Mouse (Mus musculus) small intestine, adult 2 months (tissue): ENCODE measurements around the gene Cpn2. TPM values are rescaled to one million over a fixed set of nuclear protein-coding genes. Genes with fewer than 3 reads are reported as not detected.
A peak's percentile ranks its signal among the peaks of the same experiment; 100 is the strongest.

ENCODE experiments used
- H3K27ac ChIP-seq: fragments of 200-500 bp; 2 replicates; pipeline ENCODE4 v1.5.1; 2012; ENCODE audit warnings: low read depth, low read length, control low read depth, inconsistent platforms; ENCODE audit not compliant: insufficient read depth
- H3K27me3 ChIP-seq: fragments of 200-500 bp; 2 replicates; pipeline ENCODE4 v1.6.1; 2012; ENCODE audit warnings: mild to moderate bottlenecking, moderate library complexity, low read length, inconsistent platforms; ENCODE audit not compliant: control insufficient read depth, insufficient read depth
- H3K36me3 ChIP-seq: fragments of 200-500 bp; 2 replicates; pipeline ENCODE4 v1.6.1; 2012; ENCODE audit warnings: mild to moderate bottlenecking, low read length, control low read depth, inconsistent platforms; ENCODE audit not compliant: control insufficient read depth, insufficient read depth
- H3K4me1 ChIP-seq: fragments of 200-500 bp; 2 replicates; pipeline ENCODE4 v1.6.1; 2012; ENCODE audit warnings: low read length, inconsistent platforms, mixed read lengths; ENCODE audit not compliant: control insufficient read depth, insufficient read depth, insufficient read length
- H3K4me3 ChIP-seq: fragments of 200-500 bp; 2 replicates; pipeline ENCODE4 v1.5.1; 2012; ENCODE audit warnings: low read depth, mild to moderate bottlenecking, control low read depth, inconsistent platforms, low read length, moderate library complexity
- CTCF ChIP-seq: fragments of 200-500 bp; IDR thresholded peaks from 2 replicates; pipeline ENCODE4 v1.5.1; 2012; ENCODE audit warnings: low read depth, mild to moderate bottlenecking, control low read depth, inconsistent platforms, low read length, moderate library complexity, mixed read lengths; ENCODE audit not compliant: insufficient replicate concordance, insufficient read length; ENCODE audit errors: extremely low read depth
- POLR2A ChIP-seq: fragments of 200-500 bp; IDR thresholded peaks from 2 replicates; pipeline ENCODE4 v1.6.1; 2012; ENCODE audit warnings: low read depth, mild to moderate bottlenecking, control low read depth, inconsistent platforms, low read length, moderate library complexity
- WGBS: fragments of 180-500 bp; shearing (Covaris S2); methylation state at CpG from one replicate; pipeline ENCODE4 v1.1.7; 2018; 5-methylcytosine and 5-hydroxymethylcytosine counted together
- polyA plus RNA-seq: library from polyadenylated mRNA; depleted of rRNA; stranded (reverse); fragments of >200 nt; gene quantifications from 2 replicates; pipeline ENCODE4 v1.2.3, GENCODE M21; 2012

The Cpn2 gene
- polyA plus RNA-seq, 1 experiment: 0.06 TPM

- 85% methylated on average over 11 of the region's 11 CpGs for WGBS
- Histone ChIP-seq H3K4me3 (no peak overlapping the region), H3K36me3 (no peaks in the 10 kb centered on the region), H3K27ac (no peak overlapping the region), H3K27me3 (no peaks in the 10 kb centered on the region; the same call in 1 of the 2 replicates), H3K4me1 (no peaks in the 10 kb centered on the region)
- TF ChIP-seq POLR2A: no peak
Measured at GRCm38 (mm10) chr16:30296601-30297275, 29.4 kb upstream of the Cpn2 start.

GRCm38 (mm10) chr16:30295106-30295505, 27.8 kb upstream of the Cpn2 start:
- H3K27ac ChIP-seq: no peak overlapping the region
- no peaks in the 10 kb centered on the region; the same call in 1 of the 2 replicates for H3K27me3 ChIP-seq
- WGBS: 83% methylated on average over 7 of the region's 7 CpGs
- H3K4me1 ChIP-seq: no peaks in the 10 kb centered on the region
- TF ChIP-seq POLR2A (no peak), CTCF (no peak)
- H3K36me3 ChIP-seq: no peaks in the 10 kb centered on the region
- H3K4me3 ChIP-seq: no peak overlapping the region

GRCm38 (mm10) chr16:30290436-30290835, 23.1 kb upstream of the Cpn2 start:
- Histone ChIP-seq H3K36me3 (no peaks in the 10 kb centered on the region), H3K4me1 (no peaks in the 10 kb centered on the region), H3K27me3 (no peaks in the 10 kb centered on the region), H3K4me3 (no peak overlapping the region), H3K27ac (no peak overlapping the region)
- WGBS: 76% methylated on average over 6 of the region's 6 CpGs
- TF ChIP-seq POLR2A: no peak
- TF ChIP-seq CTCF: no peak

GRCm38 (mm10) chr16:30285701-30286100, 18.4 kb upstream of the Cpn2 start:
- 89% methylated on average over 4 of the region's 4 CpGs for WGBS
- TF ChIP-seq POLR2A: no peak
- TF ChIP-seq CTCF: no peak
- peaks cover 17% of the 10 kb centered on the region for H3K27me3 ChIP-seq
- H3K36me3 ChIP-seq: no peaks in the 10 kb centered on the region
- H3K27ac ChIP-seq: no peak overlapping the region
- H3K4me1 ChIP-seq: peaks cover 5% of the 10 kb centered on the region; the same call in 1 of the 2 replicates
- no peak overlapping the region for H3K4me3 ChIP-seq

- H3K27ac ChIP-seq: no peak overlapping the region
- peaks cover 5% of the 10 kb centered on the region; the same call in 1 of the 2 replicates for H3K4me1 ChIP-seq
- H3K27me3 ChIP-seq: peaks cover 17% of the 10 kb centered on the region
- no peaks in the 10 kb centered on the region for H3K36me3 ChIP-seq
- no peak overlapping the region for H3K4me3 ChIP-seq
- 4% methylated on average over 15 of the region's 15 CpGs for WGBS
- TF ChIP-seq CTCF: peak; percentile 75
- TF ChIP-seq POLR2A: no peak
Measured at GRCm38 (mm10) chr16:30283743-30284337, 16.5 kb upstream of the Cpn2 start.

GRCm38 (mm10) chr16:30282844-30283495, 15.7 kb upstream of the Cpn2 start, which contains the start of gene Lrrc15:
Gene Lrrc15, minus strand, starts transcription at chr16:30283256.
- H3K27me3 ChIP-seq: peaks cover 17% of the 10 kb centered on the region
- H3K4me3 ChIP-seq: peak within 1 kb of the TSS; percentile 14; the same call in 1 of the 2 replicates
- WGBS: 7% methylated on average over 34 of the region's 34 CpGs
- no peaks in the 10 kb centered on the region for H3K36me3 ChIP-seq
- H3K27ac ChIP-seq: no peak within 1 kb of the TSS
- peaks cover 5% of the 10 kb centered on the region; the same call in 1 of the 2 replicates for H3K4me1 ChIP-seq
- TF ChIP-seq POLR2A: no peak
- TF ChIP-seq CTCF: no peak

GRCm38 (mm10) chr16:30280676-30281297, 13.5 kb upstream of the Cpn2 start:
- H3K27me3 ChIP-seq: peaks cover 17% of the 10 kb centered on the region
- WGBS: 46% methylated on average over 4 of the region's 4 CpGs
- H3K4me1 ChIP-seq: peaks cover 5% of the 10 kb centered on the region; the same call in 1 of the 2 replicates
- H3K4me3 ChIP-seq: no peak overlapping the region
- TF ChIP-seq CTCF (no peak), POLR2A (no peak)
- no peak overlapping the region for H3K27ac ChIP-seq
- H3K36me3 ChIP-seq: no peaks in the 10 kb centered on the region
